Mouse (Mus musculus) liver, postnatal 0 days (tissue): Measurements from ENCODE around the gene Pcnx.

Source experiments
- CTCF ChIP-seq: sonication (generic); IDR thresholded peaks from 2 replicates; pipeline ENCODE4 v1.5.1; 2016; ENCODE audit warnings: antibody characterized with exemption, low read depth
- EP300 ChIP-seq: IDR thresholded peaks from 2 replicates; pipeline ENCODE4 v1.6.1; 2016; ENCODE audit warnings: antibody characterized with exemption, low read depth, mild to moderate bottlenecking

GRCm38 (mm10) chr12:81910439-81910838 is 50.6 kb downstream of the Pcnx start:
- TF ChIP-seq CTCF (no peak), EP300 (no peak)
